Mouse (Mus musculus) cerebellum, adult 18-20 months (tissue): ENCODE results near the gene Pogk.
A peak's percentile ranks its signal among the peaks of the same experiment; 100 is the strongest.

Experiments used
- DNase-seq, 2 experiments: peaks; one replicate each; pipeline ENCODE4 v3.0.0; 2021

Gene Pogk

GRCm38 (mm10) chr1:166409701-166410220 lies at the start of gene Pogk:
Pogk (minus strand) TSS chr1:166409863.
- DNase-seq: peak; percentile 79 to 84

GRCm38 (mm10) chr1:166441992-166442391 lies 32.3 kb upstream of the Pogk start:
- DNase-seq: no peak

GRCm38 (mm10) chr1:166439426-166439825 lies 29.8 kb upstream of the Pogk start:
- DNase-seq: no peak

- no peak for DNase-seq
Observed at GRCm38 (mm10) chr1:166429809-166430431, 20.3 kb upstream of the Pogk start.

GRCm38 (mm10) chr1:166429053-166429452 lies 19.4 kb upstream of the Pogk start:
- no peak for DNase-seq

GRCm38 (mm10) chr1:166412266-166412665 lies 2.6 kb upstream of the Pogk start:
- no peak for DNase-seq

GRCm38 (mm10) chr1:166411541-166411940 lies 1.9 kb upstream of the Pogk start:
- DNase-seq: no peak

GRCm38 (mm10) chr1:166409177-166409700 lies 424 bp downstream of the Pogk start:
- DNase-seq: peak in 1 of 2 experiments; percentile 57

- DNase-seq: no peak
Observed at GRCm38 (mm10) chr1:166403846-166404245, 5.8 kb downstream of the Pogk start.

- DNase-seq: no peak
Observed at GRCm38 (mm10) chr1:166402003-166402402, 7.7 kb downstream of the Pogk start.

GRCm38 (mm10) chr1:166401455-166401854 lies 8.2 kb downstream of the Pogk start:
- DNase-seq: peak; percentile 71 to 72

GRCm38 (mm10) chr1:166396381-166396780 lies 13.3 kb downstream of the Pogk start:
- no peak for DNase-seq

GRCm38 (mm10) chr1:166395661-166396060 lies 14.0 kb downstream of the Pogk start:
- DNase-seq: no peak

- no peak for DNase-seq
Observed at GRCm38 (mm10) chr1:166394770-166395169, 14.9 kb downstream of the Pogk start.

- no peak for DNase-seq
Observed at GRCm38 (mm10) chr1:166391671-166392070, 18.0 kb downstream of the Pogk start.

GRCm38 (mm10) chr1:166389406-166390125 lies 20.1 kb downstream of the Pogk start:
- peak in 1 of 2 experiments; percentile 1 for DNase-seq

- DNase-seq: peak in 1 of 2 experiments; percentile 0
Observed at GRCm38 (mm10) chr1:166388511-166388910, 21.2 kb downstream of the Pogk start.

- peak in 1 of 2 experiments; percentile 1 for DNase-seq
Observed at GRCm38 (mm10) chr1:166385431-166385830, 24.2 kb downstream of the Pogk start.

- DNase-seq: peak in 1 of 2 experiments; percentile 3
Observed at GRCm38 (mm10) chr1:166384614-166385013, 25.0 kb downstream of the Pogk start.

GRCm38 (mm10) chr1:166382626-166383025 lies 27.0 kb downstream of the Pogk start:
- peak in 1 of 2 experiments; percentile 1 for DNase-seq

GRCm38 (mm10) chr1:166381821-166382220 lies 27.8 kb downstream of the Pogk start:
- DNase-seq: peak in 1 of 2 experiments; percentile 5

GRCm38 (mm10) chr1:166381336-166381735 lies 28.3 kb downstream of the Pogk start:
- no peak for DNase-seq

- DNase-seq: peak; percentile 63 to 67
Observed at GRCm38 (mm10) chr1:166379630-166380231, 29.9 kb downstream of the Pogk start.
